Mouse (Mus musculus): ENCODE results near the gene Grid2ip. TPM values are rescaled to one million over a fixed set of nuclear protein-coding genes. Genes with fewer than 3 reads are reported as not detected.

Gene Grid2ip
- polyA plus RNA-seq, 1 experiment from 2014 or later, result 0.12 TPM

DNA sequence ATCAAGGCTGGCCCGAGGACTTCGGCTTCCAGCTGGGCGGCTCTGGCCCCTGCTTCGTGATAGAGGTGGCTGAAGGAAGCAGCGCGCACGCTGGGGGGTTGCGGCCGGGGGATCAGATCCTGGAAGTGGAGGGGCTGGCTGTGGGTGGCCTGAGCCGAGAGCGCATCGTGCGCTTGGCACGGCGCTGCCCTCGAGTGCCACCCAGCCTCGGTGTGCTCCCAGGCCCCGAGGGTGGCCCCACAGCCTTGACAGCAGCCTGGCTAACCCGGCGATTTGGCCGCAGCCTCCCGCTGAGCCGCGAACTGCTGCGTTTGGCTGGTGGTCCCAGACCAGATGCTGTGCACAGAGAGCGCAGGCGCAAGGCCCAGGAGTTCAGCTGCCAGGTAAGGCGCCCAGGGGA is 426 bp downstream of the Grid2ip start:
- peak overlapping the region; percentile 33; the same call in 1 of the 2 replicates for H3K9ac ChIP-seq (ENCODE audit: low read length)
- DNase-seq (ENCODE audit: low spot score, missing footprints) (peak; percentile 85), ATAC-seq (ENCODE audit: low FRiP score) (peak; percentile 49; the same call in 1 of the 2 replicates)
- 0 out of 2 replicates have a peak overlapping the region, but pooled peaks have one; percentile 7 for H3K4me3 ChIP-seq (ENCODE audit: low read depth, low read length)
- 5% methylated on average over 28 of the region's 28 CpGs for WGBS
- H3K9me3 ChIP-seq (ENCODE audit: control insufficient read depth, low read length), result no peaks in the 10 kb centered on the region
- H3K4me1 ChIP-seq (ENCODE audit: control insufficient read depth, insufficient read depth, low read length), result peaks cover 4% of the 10 kb centered on the region; the same call in 1 of the 2 replicates
- H3K27me3 ChIP-seq (ENCODE audit: control insufficient read depth, insufficient read depth, low read length), result peaks cover 8% of the 10 kb centered on the region
- no peaks in the 10 kb centered on the region for H3K36me3 ChIP-seq (ENCODE audit: control insufficient read depth, insufficient read depth, low read length)
- peak overlapping the region; percentile 34 for H3K4me2 ChIP-seq
- H3K27ac ChIP-seq (ENCODE audit: low read depth, low read length), result no peak overlapping the region

DNA sequence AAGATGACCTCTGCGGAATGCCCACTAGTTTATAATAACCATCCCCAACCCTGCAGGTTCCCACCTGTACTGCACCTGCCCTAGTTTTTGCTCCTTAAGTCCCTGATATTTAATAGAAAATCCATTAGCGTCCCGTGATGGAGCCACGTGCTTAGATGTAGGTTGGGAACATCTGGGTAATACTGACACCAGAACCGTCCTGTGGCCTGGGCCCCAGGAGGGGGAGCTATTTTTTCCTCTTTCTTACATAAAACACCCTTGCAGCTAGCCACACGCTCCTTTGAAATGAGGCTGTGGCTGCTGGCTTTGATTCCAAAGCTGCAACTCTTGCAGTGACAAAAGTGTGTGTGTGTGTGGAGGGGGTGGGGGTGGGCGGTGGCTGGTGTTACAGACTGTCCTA is 2.1 kb downstream of the Grid2ip start:
- Histone ChIP-seq H3K4me3 (ENCODE audit: low read depth, low read length) (no peak overlapping the region), H3K27me3 (ENCODE audit: control insufficient read depth, insufficient read depth, low read length) (peaks cover 8% of the 10 kb centered on the region), H3K9me3 (ENCODE audit: control insufficient read depth, low read length) (no peaks in the 10 kb centered on the region), H3K4me1 (ENCODE audit: control insufficient read depth, insufficient read depth, low read length) (peaks cover 8% of the 10 kb centered on the region), H3K27ac (ENCODE audit: low read depth, low read length) (no peak overlapping the region), H3K36me3 (ENCODE audit: control insufficient read depth, insufficient read depth, low read length) (no peaks in the 10 kb centered on the region), H3K9ac (ENCODE audit: low read length) (no peak overlapping the region), H3K4me2 (no peak overlapping the region)
- WGBS, result 40% methylated on average over 7 of the region's 7 CpGs
- DNase-seq (ENCODE audit: low spot score, missing footprints) (no peak), ATAC-seq (ENCODE audit: low FRiP score) (no peak)

DNA sequence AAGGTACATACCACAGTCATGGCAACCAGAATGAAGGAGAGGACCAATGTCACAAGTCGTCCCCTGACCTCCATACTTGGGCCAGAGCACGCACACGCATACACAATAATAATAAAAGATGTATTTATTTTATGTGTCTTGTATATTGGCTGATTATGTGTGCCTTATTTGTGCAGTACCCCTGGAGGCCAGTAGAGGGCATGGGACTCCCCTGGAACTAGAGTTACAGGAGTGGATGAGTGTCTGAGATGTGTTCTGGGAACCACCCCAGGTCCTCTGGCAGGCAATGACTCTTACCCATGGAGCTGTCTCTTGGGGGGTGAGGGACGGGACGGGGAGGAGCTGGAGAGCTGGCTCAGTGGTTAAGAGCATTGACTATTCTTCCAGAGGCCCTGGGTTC is 2.9 kb downstream of the Grid2ip start:
- H3K27ac ChIP-seq (ENCODE audit: low read depth, low read length), result no peak overlapping the region
- DNase-seq (ENCODE audit: low spot score, missing footprints), result peak; percentile 91
- 52% methylated on average over 5 of the region's 5 CpGs for WGBS

DNA sequence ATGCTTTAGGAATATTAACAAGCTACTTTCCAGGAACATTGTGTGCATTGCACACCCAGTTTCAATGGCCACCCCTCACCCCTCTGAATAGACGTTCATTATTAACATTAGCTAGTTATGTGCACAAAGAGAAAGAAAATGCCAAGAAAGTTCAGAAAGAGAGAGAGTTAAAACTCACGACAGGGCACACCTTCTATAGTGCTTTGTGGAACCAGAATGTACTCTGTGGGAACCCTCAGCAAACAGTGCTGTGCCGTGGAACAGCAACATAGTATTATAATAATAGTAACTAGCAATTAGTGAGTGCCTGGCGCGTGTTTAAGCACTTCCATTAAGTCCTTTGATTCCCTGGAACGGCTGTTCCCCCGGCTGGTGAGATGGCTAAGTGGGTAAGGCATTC is 4.3 kb downstream of the Grid2ip start:
- WGBS, result 79% methylated on average over 7 of the region's 7 CpGs

More for the DNA sequence above, 2.9 kb downstream of the Grid2ip start:
- Histone ChIP-seq H3K36me3 (ENCODE audit: control insufficient read depth, insufficient read depth, low read length) (no peaks in the 10 kb centered on the region), H3K27me3 (ENCODE audit: control insufficient read depth, insufficient read depth, low read length) (peaks cover 12% of the 10 kb centered on the region), H3K9ac (ENCODE audit: low read length) (no peak overlapping the region), H3K4me2 (no peak overlapping the region), H3K4me3 (ENCODE audit: low read depth, low read length) (no peak overlapping the region), H3K9me3 (ENCODE audit: control insufficient read depth, low read length) (no peaks in the 10 kb centered on the region), H3K4me1 (ENCODE audit: control insufficient read depth, insufficient read depth, low read length) (peaks cover 13% of the 10 kb centered on the region)
- ATAC-seq (ENCODE audit: low FRiP score), result no peak

DNA sequence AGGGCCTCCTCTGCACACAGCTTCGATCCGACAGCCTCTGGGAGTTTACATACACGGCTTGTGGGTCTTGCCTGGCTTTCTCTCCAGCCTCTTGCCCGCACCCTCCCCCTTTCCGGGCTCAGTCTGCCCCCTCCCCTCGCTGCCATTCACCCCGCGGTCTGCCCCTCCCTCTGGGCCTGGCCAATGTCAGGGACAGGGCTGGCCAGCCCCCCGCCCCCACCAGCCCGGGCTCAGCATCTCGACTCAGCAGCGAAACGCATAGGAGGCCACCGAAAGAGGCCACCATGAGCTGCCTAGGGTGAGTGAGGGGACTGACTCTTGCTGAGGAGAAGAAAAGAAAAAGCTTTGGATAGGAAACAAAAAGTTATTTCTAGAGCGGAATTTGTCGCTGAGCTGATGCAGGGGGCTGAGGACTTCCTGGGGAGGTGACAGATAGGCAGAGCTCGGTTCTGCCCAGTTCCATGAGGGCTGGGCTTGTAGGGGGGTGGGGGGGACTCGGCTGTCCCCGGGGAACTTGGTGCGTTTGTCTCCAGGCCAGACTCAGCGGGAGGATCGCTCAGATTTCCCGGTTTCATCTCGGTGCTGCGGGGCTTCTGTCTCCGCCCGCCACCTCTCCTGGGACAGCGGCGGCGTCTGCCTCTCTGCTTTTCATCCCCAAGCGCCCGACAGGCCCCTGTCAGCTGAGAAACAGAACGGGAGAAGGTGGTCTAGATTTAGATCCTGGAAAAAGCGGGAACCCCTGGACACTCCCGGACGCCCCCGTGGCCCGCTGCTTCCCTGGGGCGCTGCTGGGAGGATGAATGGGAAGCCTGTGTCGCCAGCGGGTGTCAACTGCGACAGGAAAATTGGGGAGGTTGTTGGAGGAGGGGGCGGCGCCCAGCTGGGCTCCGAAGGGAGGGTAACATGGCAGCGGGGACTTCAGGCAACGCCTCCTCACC is 6.8 kb downstream of the Grid2ip start:
- Histone ChIP-seq H3K27me3 (ENCODE audit: control insufficient read depth, insufficient read depth, low read length) (peaks cover 19% of the 10 kb centered on the region), H3K9ac (ENCODE audit: low read length) (peak overlapping the region; percentile 69), H3K4me3 (ENCODE audit: low read depth, low read length) (peak overlapping the region; percentile 39), H3K36me3 (ENCODE audit: control insufficient read depth, insufficient read depth, low read length) (no peaks in the 10 kb centered on the region), H3K9me3 (ENCODE audit: control insufficient read depth, low read length) (no peaks in the 10 kb centered on the region), H3K4me2 (peak overlapping the region; percentile 91), H3K27ac (ENCODE audit: low read depth, low read length) (no peak overlapping the region), H3K4me1 (ENCODE audit: control insufficient read depth, insufficient read depth, low read length) (peaks cover 9% of the 10 kb centered on the region)
- DNase-seq (ENCODE audit: low spot score, missing footprints), result peak; percentile 94
- peak; percentile 85 for ATAC-seq (ENCODE audit: low FRiP score)
- under 1% methylated on average over 46 of the region's 47 CpGs for WGBS

More for the DNA sequence above, 4.3 kb downstream of the Grid2ip start:
- no peak overlapping the region for H3K27ac ChIP-seq (ENCODE audit: low read depth, low read length)
- H3K4me3 ChIP-seq (ENCODE audit: low read depth, low read length), result no peak overlapping the region
- H3K36me3 ChIP-seq (ENCODE audit: control insufficient read depth, insufficient read depth, low read length), result no peaks in the 10 kb centered on the region
- DNase-seq (ENCODE audit: low spot score, missing footprints) (no peak), ATAC-seq (ENCODE audit: low FRiP score) (no peak)
- H3K9me3 ChIP-seq (ENCODE audit: control insufficient read depth, low read length), result no peaks in the 10 kb centered on the region
- H3K27me3 ChIP-seq (ENCODE audit: control insufficient read depth, insufficient read depth, low read length), result peaks cover 14% of the 10 kb centered on the region
- peaks cover 13% of the 10 kb centered on the region for H3K4me1 ChIP-seq (ENCODE audit: control insufficient read depth, insufficient read depth, low read length)
- no peak overlapping the region for H3K9ac ChIP-seq (ENCODE audit: low read length)
- no peak overlapping the region for H3K4me2 ChIP-seq

DNA sequence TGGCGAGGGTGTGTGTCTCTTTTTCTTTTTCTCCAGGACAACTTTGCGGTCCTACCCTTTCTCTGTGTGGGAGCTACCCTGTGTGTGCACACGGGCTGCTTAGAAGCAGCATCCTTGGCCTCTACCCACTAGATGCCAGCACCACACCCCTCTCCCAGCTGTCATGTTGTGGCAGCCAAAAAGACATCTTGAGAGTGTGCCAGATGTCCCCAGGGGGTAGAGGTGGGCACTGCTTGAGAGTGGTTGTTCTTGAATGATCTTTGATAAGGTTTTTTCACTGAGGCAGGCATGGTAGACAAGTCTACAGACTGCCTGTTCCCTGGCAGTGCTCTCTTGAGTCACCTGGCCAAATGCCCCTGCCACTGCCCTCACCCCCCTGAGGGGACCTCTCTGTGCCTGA is 10.8 kb downstream of the Grid2ip start:
- Histone ChIP-seq H3K36me3 (ENCODE audit: control insufficient read depth, insufficient read depth, low read length) (no peaks in the 10 kb centered on the region), H3K4me1 (ENCODE audit: control insufficient read depth, insufficient read depth, low read length) (peaks cover 14% of the 10 kb centered on the region), H3K27ac (ENCODE audit: low read depth, low read length) (no peak overlapping the region), H3K9ac (ENCODE audit: low read length) (no peak overlapping the region), H3K9me3 (ENCODE audit: control insufficient read depth, low read length) (no peaks in the 10 kb centered on the region), H3K27me3 (ENCODE audit: control insufficient read depth, insufficient read depth, low read length) (peaks cover 55% of the 10 kb centered on the region), H3K4me2 (no peak overlapping the region), H3K4me3 (ENCODE audit: low read depth, low read length) (no peak overlapping the region)
- ATAC-seq (ENCODE audit: low FRiP score), result no peak
- WGBS, result 79% methylated on average over 3 of the region's 3 CpGs
- no peak for DNase-seq (ENCODE audit: low spot score, missing footprints)

DNA sequence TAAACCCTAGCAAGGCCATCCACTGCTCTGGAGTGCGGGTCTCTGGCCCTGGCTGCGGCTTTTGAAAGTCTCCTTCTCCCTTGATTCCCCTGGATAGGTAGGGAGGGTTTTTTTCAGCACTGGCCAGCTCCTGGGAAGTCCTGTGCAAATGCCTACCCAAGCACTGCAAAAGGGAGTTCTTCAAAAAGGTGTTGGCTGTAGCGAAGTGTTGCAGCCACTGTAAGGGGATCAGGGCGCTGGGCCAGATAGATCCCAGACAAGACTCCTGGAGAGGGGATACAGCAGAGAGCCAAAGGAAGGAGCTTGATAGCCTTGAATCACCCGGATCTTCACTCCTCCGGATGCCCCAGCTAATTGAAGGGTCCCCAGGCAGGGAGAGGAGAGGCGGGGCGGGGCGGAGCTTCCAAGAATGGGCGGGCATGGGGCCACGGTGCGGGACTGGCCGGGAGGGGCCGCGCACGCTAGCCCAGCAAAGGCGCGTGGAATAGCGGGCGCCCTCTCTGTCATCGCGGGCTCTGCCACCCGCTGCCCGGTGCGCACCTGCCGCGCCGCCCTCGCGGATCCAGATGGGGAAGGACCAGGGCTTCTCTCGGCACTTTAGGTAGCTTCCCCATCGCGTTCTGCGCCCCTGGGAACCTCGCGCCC is 12.6 kb downstream of the Grid2ip start:
- ATAC-seq (ENCODE audit: low FRiP score), result no peak
- WGBS, result 2% methylated on average over 36 of the region's 36 CpGs
- H3K36me3 ChIP-seq (ENCODE audit: control insufficient read depth, insufficient read depth, low read length), result no peaks in the 10 kb centered on the region
- peaks cover 5% of the 10 kb centered on the region; the same call in 1 of the 2 replicates for H3K4me1 ChIP-seq (ENCODE audit: control insufficient read depth, insufficient read depth, low read length)
- peak overlapping the region; percentile 19 for H3K4me2 ChIP-seq
- H3K4me3 ChIP-seq (ENCODE audit: low read depth, low read length), result peak overlapping the region; percentile 9
- H3K9ac ChIP-seq (ENCODE audit: low read length), result no peak overlapping the region
- no peaks in the 10 kb centered on the region for H3K9me3 ChIP-seq (ENCODE audit: control insufficient read depth, low read length)
- H3K27ac ChIP-seq (ENCODE audit: low read depth, low read length), result no peak overlapping the region
- peak; percentile 85 for DNase-seq (ENCODE audit: low spot score, missing footprints)
- H3K27me3 ChIP-seq (ENCODE audit: control insufficient read depth, insufficient read depth, low read length), result peaks cover 68% of the 10 kb centered on the region

DNA sequence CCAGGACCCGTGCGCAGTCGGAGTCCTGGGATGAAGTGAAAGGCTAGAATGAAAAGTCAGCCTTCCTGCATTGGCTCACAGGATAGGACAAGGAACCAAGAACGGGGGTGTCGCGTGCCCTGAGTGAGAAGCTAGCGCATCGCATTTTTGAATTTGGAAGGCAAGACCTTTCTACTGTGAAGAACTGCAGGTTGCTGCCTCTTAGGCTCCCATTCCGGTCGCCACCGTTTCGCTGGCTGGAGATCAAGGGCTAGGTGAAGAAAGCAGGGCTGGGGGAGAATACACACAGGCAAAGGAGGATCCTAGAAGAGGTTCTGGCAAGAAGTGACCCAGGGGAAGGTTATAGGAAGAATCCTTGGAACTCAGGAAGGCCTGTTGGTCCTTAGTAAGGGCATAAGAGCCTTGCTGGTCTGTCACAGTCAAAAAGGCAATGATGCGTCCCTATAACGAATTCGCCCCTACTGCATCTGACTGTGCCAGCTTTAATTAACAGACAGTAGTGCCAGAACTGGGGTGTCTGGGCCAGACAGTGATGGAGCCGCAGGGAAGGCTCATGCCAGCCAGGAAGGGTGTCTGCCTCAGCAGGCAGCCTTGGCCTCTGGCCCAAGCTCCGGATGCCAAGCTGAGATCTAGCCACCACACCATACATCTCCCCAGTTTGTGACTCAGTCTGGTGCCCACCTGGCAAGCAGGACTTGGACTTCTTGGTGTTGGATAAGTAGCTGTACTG is 13.4 kb downstream of the Grid2ip start:
- ATAC-seq (ENCODE audit: low FRiP score), result no peak
- peak; percentile 60 for DNase-seq (ENCODE audit: low spot score, missing footprints)
- Histone ChIP-seq H3K9ac (ENCODE audit: low read length) (no peak overlapping the region), H3K27ac (ENCODE audit: low read depth, low read length) (no peak overlapping the region), H3K4me2 (peak overlapping the region; percentile 19), H3K4me3 (ENCODE audit: low read depth, low read length) (no peak overlapping the region), H3K4me1 (ENCODE audit: control insufficient read depth, insufficient read depth, low read length) (peaks cover 5% of the 10 kb centered on the region; the same call in 1 of the 2 replicates), H3K36me3 (ENCODE audit: control insufficient read depth, insufficient read depth, low read length) (no peaks in the 10 kb centered on the region), H3K9me3 (ENCODE audit: control insufficient read depth, low read length) (no peaks in the 10 kb centered on the region), H3K27me3 (ENCODE audit: control insufficient read depth, insufficient read depth, low read length) (peaks cover 69% of the 10 kb centered on the region)
- 28% methylated on average over 17 of the region's 17 CpGs for WGBS

Data from midbrain, embryonic 11.5 days (tissue).